8 mouse cellular contexts compared by ENCODE assay signal in the genomic region with DNA sequence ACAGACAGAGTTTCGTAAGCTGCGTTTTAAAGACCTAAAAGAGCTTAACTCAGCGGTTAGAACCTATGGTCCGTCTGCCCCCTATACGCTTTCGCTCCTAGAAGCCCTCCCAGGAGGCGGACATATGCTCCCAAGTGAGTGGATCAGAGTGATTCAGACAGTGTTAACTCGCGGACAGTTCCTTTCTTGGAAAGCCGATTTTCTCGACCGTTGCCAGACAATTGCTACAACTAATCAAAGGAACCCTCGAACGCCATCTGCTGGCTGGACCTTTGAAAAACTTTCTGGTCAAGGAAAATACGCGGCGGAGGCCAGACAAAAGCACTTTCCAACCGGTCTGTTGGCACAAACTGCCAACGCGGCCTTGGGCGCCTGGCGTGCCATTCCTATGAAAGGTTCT. TPM values are rescaled to one million over a fixed set of nuclear protein-coding genes. Genes with fewer than 3 reads are reported as not detected.
DNase-seq lines count a peak whose midpoint lies in the region; ATAC-seq and TF ChIP-seq lines count a peak whose summit lies in the region.

No protein-coding gene starts in this region.

- H3K4me3 ChIP-seq in brown adipose tissue, adult 24 weeks (ENCODE audit: insufficient read depth, low read depth, low read length) = peak overlapping the region; percentile 51
- peak overlapping the region; percentile 54 for H3K4me3 ChIP-seq in heart, embryonic 11.5 days (ENCODE audit: low read depth, low read length)
- peak overlapping the region; percentile 53 for H3K4me3 ChIP-seq in kidney, embryonic 15.5 days (replicated peaks)
- H3K4me3 ChIP-seq in limb, embryonic 15.5 days = peak overlapping the region; percentile 45
- peak overlapping the region; percentile 48 for H3K4me3 ChIP-seq in midbrain, postnatal 0 days (ENCODE audit: low read depth, low read length)

- 0 out of 2 replicates have a peak, but pooled peaks cover 3% of the 10 kb centered on the region for H3K27me3 ChIP-seq in heart, embryonic 11.5 days (ENCODE audit: control insufficient read depth, insufficient read depth, low read length)
- peaks cover 10% of the 10 kb centered on the region; the same call in 1 of the 2 replicates for H3K27me3 ChIP-seq in kidney, embryonic 15.5 days
- no peaks in the 10 kb centered on the region; the same call in 1 of the 2 replicates for H3K27me3 ChIP-seq in limb, embryonic 15.5 days
- H3K27me3 ChIP-seq in midbrain, postnatal 0 days (ENCODE audit: insufficient read depth, low read length) = no peaks in the 10 kb centered on the region

- ATAC-seq in erythroid progenitor cell, adult 5-6 weeks (replicated peaks; ENCODE audit: low FRiP score, poor library complexity, severe bottlenecking) = peak; percentile 89
- ATAC-seq in heart, embryonic 11.5 days (replicated peaks; ENCODE audit: insufficient number of reproducible peaks, low FRiP score, low TSS enrichment) = peak; percentile 61
- ATAC-seq in kidney, embryonic 15.5 days (replicated peaks; ENCODE audit: low FRiP score) = peak; percentile 85
- peak; percentile 65 for ATAC-seq in limb, embryonic 15.5 days (ENCODE audit: insufficient number of reproducible peaks, low FRiP score, low TSS enrichment, low read depth)
- ATAC-seq in midbrain, postnatal 0 days (ENCODE audit: low FRiP score) = peak; percentile 71; the same call in 1 of the 2 replicates

- H3K27ac ChIP-seq in brown adipose tissue, adult 24 weeks (replicated peaks; ENCODE audit: low read depth, low read length) = no peak overlapping the region
- peak overlapping the region; percentile 2 for H3K27ac ChIP-seq in heart, embryonic 11.5 days (ENCODE audit: low read depth, low read length)
- peak overlapping the region; percentile 89 for H3K27ac ChIP-seq in kidney, embryonic 15.5 days
- H3K27ac ChIP-seq in limb, embryonic 15.5 days = peak overlapping the region; percentile 85
- H3K27ac ChIP-seq in midbrain, postnatal 0 days (ENCODE audit: low read depth, low read length) = peak overlapping the region; percentile 75

- no peaks in the 10 kb centered on the region for H3K9me3 ChIP-seq in heart, embryonic 11.5 days (replicated peaks; ENCODE audit: control insufficient read depth, low read length)
- H3K9me3 ChIP-seq in kidney, embryonic 15.5 days (replicated peaks) = no peaks in the 10 kb centered on the region
- H3K9me3 ChIP-seq in limb, embryonic 15.5 days = no peaks in the 10 kb centered on the region
- no peaks in the 10 kb centered on the region for H3K9me3 ChIP-seq in midbrain, postnatal 0 days (ENCODE audit: low read length)

- peak overlapping the region; percentile 71 for H3K4me2 ChIP-seq in heart, embryonic 11.5 days
- peak overlapping the region; percentile 91 for H3K4me2 ChIP-seq in kidney, embryonic 15.5 days
- H3K4me2 ChIP-seq in limb, embryonic 15.5 days = peak overlapping the region; percentile 82
- peak overlapping the region; percentile 94 for H3K4me2 ChIP-seq in midbrain, postnatal 0 days (ENCODE audit: low read depth, low read length, poor library complexity, severe bottlenecking)

- H3K9ac ChIP-seq in heart, embryonic 11.5 days (ENCODE audit: low read depth, low read length) = peak overlapping the region; percentile 68
- H3K9ac ChIP-seq in kidney, embryonic 15.5 days = peak overlapping the region; percentile 51
- peak overlapping the region; percentile 26; the same call in 1 of the 2 replicates for H3K9ac ChIP-seq in limb, embryonic 15.5 days
- H3K9ac ChIP-seq in midbrain, postnatal 0 days (replicated peaks; ENCODE audit: low read length, poor library complexity, severe bottlenecking) = peak overlapping the region; percentile 56; the same call in 1 of the 2 replicates

- peak; percentile 82 for TF ChIP-seq CTCF in midbrain, postnatal 0 days (IDR thresholded peaks at IDR 0.05)

- H3K4me1 ChIP-seq in brown adipose tissue, adult 24 weeks (ENCODE audit: control insufficient read depth, insufficient read depth, insufficient read length, low read length) = no peaks in the 10 kb centered on the region
- H3K4me1 ChIP-seq in heart, embryonic 11.5 days (ENCODE audit: control insufficient read depth, insufficient read depth, low read length) = no peaks in the 10 kb centered on the region
- peaks cover 12% of the 10 kb centered on the region for H3K4me1 ChIP-seq in kidney, embryonic 15.5 days
- H3K4me1 ChIP-seq in limb, embryonic 15.5 days = peaks cover 6% of the 10 kb centered on the region; the same call in 1 of the 2 replicates
- H3K4me1 ChIP-seq in midbrain, postnatal 0 days (ENCODE audit: insufficient read depth, low read length) = no peaks in the 10 kb centered on the region

- no peaks in the 10 kb centered on the region for H3K36me3 ChIP-seq in heart, embryonic 11.5 days (ENCODE audit: control insufficient read depth, insufficient read depth, low read length)
- H3K36me3 ChIP-seq in kidney, embryonic 15.5 days = no peaks in the 10 kb centered on the region
- no peaks in the 10 kb centered on the region for H3K36me3 ChIP-seq in limb, embryonic 15.5 days
- no peaks in the 10 kb centered on the region for H3K36me3 ChIP-seq in midbrain, postnatal 0 days (ENCODE audit: insufficient read depth, low read length)

- DNase-seq in 3T3-L1 (ENCODE audit: low read depth, low spot score) = peak; percentile 83
- peak; percentile 97 for DNase-seq in midbrain, postnatal 0 days (ENCODE audit: low spot score)
- peak; percentile 75 to 79 for DNase-seq in spleen, postnatal 36 days (ENCODE audit: low spot score in 2 of 2)

- under 1% methylated on average over 22 of the region's 22 CpGs for WGBS in heart, embryonic 11.5 days (ENCODE audit: insufficient replicate concordance)
- WGBS in kidney, embryonic 15.5 days = under 1% methylated on average over 22 of the region's 22 CpGs
- under 1% methylated on average over 22 of the region's 22 CpGs for WGBS in limb, embryonic 15.5 days
- WGBS in midbrain, postnatal 0 days = 0% methylated on average over 22 of the region's 22 CpGs

RNA-seq across cellular contexts. Expression of a gene that starts 1.6 kb away (rescaled TPM):
- polyA plus RNA-seq in brown adipose tissue, adult 24 weeks (2012; ENCODE audit: insufficient read depth, insufficient read length, missing spikeins) = not detected in 2 replicates
- total RNA-seq in erythroid progenitor cell, adult 5-6 weeks (2015; ENCODE audit: low replicate concordance) = not detected in 2 replicates
- total RNA-seq in erythroid progenitor cell, adult 5-6 weeks (2017; ENCODE audit: low replicate concordance) = not detected in 2 replicates
- polyA plus RNA-seq in heart, embryonic 11.5 days (2014; fragmentation: Nextera tagmentation; extraction: Ambion mirVana) = 2.1 and 2.2 TPM in 2 replicates
- polyA plus RNA-seq in kidney, embryonic 15.5 days (2015; fragmentation: Nextera tagmentation; extraction: Ambion mirVana) = 1.5 and 2.0 TPM in 2 replicates
- polyA plus RNA-seq in limb, embryonic 15.5 days (2015; fragmentation: Nextera tagmentation; extraction: Ambion mirVana) = 2.9 and 3.7 TPM in 2 replicates
- not detected in 2 replicates for total RNA-seq in midbrain, postnatal 0 days (2014; rRNA removed)
- polyA plus RNA-seq in midbrain, postnatal 0 days (2015; fragmentation: Nextera tagmentation; extraction: Ambion mirVana) = 0.06 and 0.07 TPM in 2 replicates

RNA-seq across cellular contexts. Expression of a gene that starts 54.6 kb away (rescaled TPM):
- 9.7 and 13.2 TPM in 2 replicates for polyA plus RNA-seq in brown adipose tissue, adult 24 weeks (2012; ENCODE audit: insufficient read depth, insufficient read length, missing spikeins)
- 17.6 and 21.6 TPM in 2 replicates for total RNA-seq in erythroid progenitor cell, adult 5-6 weeks (2015; ENCODE audit: low replicate concordance)
- total RNA-seq in erythroid progenitor cell, adult 5-6 weeks (2017; ENCODE audit: low replicate concordance) = 8.7 and 16.0 TPM in 2 replicates
- 59.0 and 59.8 TPM in 2 replicates for polyA plus RNA-seq in heart, embryonic 11.5 days (2014; fragmentation: Nextera tagmentation; extraction: Ambion mirVana)
- 75.5 and 80.4 TPM in 2 replicates for polyA plus RNA-seq in kidney, embryonic 15.5 days (2015; fragmentation: Nextera tagmentation; extraction: Ambion mirVana)
- 48.7 and 53.5 TPM in 2 replicates for polyA plus RNA-seq in limb, embryonic 15.5 days (2015; fragmentation: Nextera tagmentation; extraction: Ambion mirVana)
- total RNA-seq in midbrain, postnatal 0 days (2014; rRNA removed) = 54.3 and 61.4 TPM in 2 replicates
- polyA plus RNA-seq in midbrain, postnatal 0 days (2015; fragmentation: Nextera tagmentation; extraction: Ambion mirVana) = 28.5 and 33.3 TPM in 2 replicates
